Mouse (Mus musculus): ENCODE data around the gene Hmcn2. TPM values are rescaled to one million over a fixed set of nuclear protein-coding genes. Genes with fewer than 3 reads are reported as not detected.

Hmcn2 gene
- polyA plus RNA-seq, 1 experiment from 2014 or later, result 2.6 TPM

DNA sequence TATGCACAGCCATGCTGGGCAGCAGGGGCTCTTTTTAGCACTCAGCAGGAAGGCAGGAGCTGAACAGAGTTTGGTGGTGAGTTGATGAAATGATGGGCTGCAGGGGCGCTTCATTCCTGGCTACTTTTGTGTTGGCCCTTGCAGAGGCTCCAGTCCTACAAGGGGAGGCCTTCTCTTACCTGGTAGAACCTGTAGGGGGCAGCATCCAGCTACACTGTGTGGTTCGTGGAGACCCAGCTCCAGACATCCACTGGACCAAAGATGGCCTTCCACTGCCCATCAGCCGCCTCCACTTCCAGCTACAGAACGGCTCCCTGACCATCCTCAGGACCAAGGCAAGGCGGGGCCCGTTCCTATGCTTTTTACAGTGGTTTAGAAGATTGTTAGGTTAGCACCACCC is 121.4 kb downstream of the Hmcn2 start:
- ATAC-seq (ENCODE audit: low FRiP score, low TSS enrichment) (peak; percentile 41; the same call in 1 of the 2 replicates), DNase-seq (ENCODE audit: low spot score) (peak; percentile 64)
- Histone ChIP-seq H3K27me3 (ENCODE audit: control insufficient read depth, insufficient read depth, low read length) (no peaks in the 10 kb centered on the region), H3K4me1 (replicated peaks; ENCODE audit: control insufficient read depth, insufficient read depth) (no peaks in the 10 kb centered on the region), H3K9ac (ENCODE audit: low read length) (no peak overlapping the region), H3K9me3 (ENCODE audit: control insufficient read depth, low read length) (no peaks in the 10 kb centered on the region), H3K27ac (replicated peaks) (no peak overlapping the region), H3K4me3 (ENCODE audit: low read depth, low read length) (no peak overlapping the region), H3K36me3 (ENCODE audit: control insufficient read depth, insufficient read depth, low read length) (no peaks in the 10 kb centered on the region), H3K4me2 (replicated peaks; ENCODE audit: low read depth) (no peak overlapping the region)
- peak; percentile 75 for TF ChIP-seq CTCF (IDR thresholded peaks at IDR 0.05; ENCODE audit: low read depth)
- no peak for TF ChIP-seq EP300 (optimal IDR thresholded peaks at IDR 0.05)
- WGBS, result 49% methylated on average over 6 of the region's 6 CpGs

DNA sequence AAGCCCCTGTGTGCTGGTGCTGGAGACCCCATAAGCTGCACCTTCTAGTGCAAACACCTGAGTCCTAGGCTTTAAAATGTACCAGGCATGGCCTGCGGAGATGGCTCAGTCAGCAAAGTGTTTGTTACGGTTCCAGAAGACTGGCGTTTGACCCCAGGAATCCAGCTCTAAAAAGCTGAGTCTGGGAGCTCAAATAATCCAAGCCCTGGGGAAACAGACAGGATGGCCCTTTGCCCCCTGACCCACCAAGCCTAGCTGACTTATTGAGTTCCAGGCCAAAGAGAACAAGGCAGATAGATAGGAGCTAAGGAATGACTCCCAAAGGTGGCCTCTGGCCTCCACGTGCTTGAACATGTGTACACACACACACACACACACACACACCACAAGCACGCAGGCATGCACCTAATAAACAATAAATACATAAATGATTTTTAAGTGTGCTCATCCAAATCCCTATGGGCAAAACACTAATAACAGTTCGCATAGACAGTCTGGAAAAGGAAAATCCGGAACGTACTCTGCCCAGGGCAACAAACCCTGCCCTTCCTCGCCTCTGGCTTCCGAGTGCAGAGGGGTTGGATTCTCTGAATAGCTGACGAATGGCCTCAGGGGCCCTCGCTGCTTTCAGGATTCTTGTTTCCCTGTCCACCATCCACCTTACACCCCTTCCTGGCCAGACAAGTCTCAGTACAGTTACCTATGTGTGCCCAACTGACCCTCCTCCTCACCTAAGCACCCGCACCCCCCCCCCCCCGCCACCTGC is 123.4 kb downstream of the Hmcn2 start:
- DNase-seq (ENCODE audit: low spot score) (no peak), ATAC-seq (ENCODE audit: low FRiP score, low TSS enrichment) (no peak)
- H3K27ac ChIP-seq (replicated peaks), result no peak overlapping the region
- no peak overlapping the region for H3K9ac ChIP-seq (ENCODE audit: low read length)
- no peaks in the 10 kb centered on the region for H3K4me1 ChIP-seq (replicated peaks; ENCODE audit: control insufficient read depth, insufficient read depth)
- TF ChIP-seq EP300 (optimal IDR thresholded peaks at IDR 0.05), result no peak
- no peaks in the 10 kb centered on the region for H3K9me3 ChIP-seq (ENCODE audit: control insufficient read depth, low read length)
- 60% methylated on average over 12 of the region's 14 CpGs for WGBS
- H3K36me3 ChIP-seq (ENCODE audit: control insufficient read depth, insufficient read depth, low read length), result no peaks in the 10 kb centered on the region
- H3K4me2 ChIP-seq (replicated peaks; ENCODE audit: low read depth), result no peak overlapping the region
- no peak overlapping the region for H3K4me3 ChIP-seq (ENCODE audit: low read depth, low read length)
- no peaks in the 10 kb centered on the region for H3K27me3 ChIP-seq (ENCODE audit: control insufficient read depth, insufficient read depth, low read length)

DNA sequence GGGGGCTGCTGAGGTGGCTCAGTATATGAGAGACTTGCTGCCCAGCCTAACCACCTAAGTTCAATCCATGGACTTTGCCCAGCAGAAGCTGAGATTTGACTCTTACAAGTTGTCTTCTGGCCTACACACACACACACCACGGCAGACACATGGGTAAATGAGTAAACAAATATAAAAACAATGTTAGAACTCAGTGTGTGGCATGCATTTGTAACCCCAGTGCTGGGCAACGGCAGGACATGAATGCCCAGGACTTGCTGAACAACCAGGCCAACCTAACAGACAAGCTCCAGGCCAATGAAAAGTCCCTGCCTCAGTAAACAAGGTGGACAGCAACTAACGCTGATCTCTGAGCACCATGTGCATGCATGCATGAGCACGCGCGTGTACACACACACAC is 125.4 kb downstream of the Hmcn2 start:
- no peaks in the 10 kb centered on the region for H3K4me1 ChIP-seq (replicated peaks; ENCODE audit: control insufficient read depth, insufficient read depth)
- WGBS, result 77% methylated on average over 6 of the region's 6 CpGs
- H3K27me3 ChIP-seq (ENCODE audit: control insufficient read depth, insufficient read depth, low read length), result no peaks in the 10 kb centered on the region
- H3K9ac ChIP-seq (ENCODE audit: low read length), result no peak overlapping the region
- H3K36me3 ChIP-seq (ENCODE audit: control insufficient read depth, insufficient read depth, low read length), result no peaks in the 10 kb centered on the region
- DNase-seq (ENCODE audit: low spot score) (no peak), ATAC-seq (ENCODE audit: low FRiP score, low TSS enrichment) (no peak)
- no peak for TF ChIP-seq CTCF (IDR thresholded peaks at IDR 0.05; ENCODE audit: low read depth)
- H3K9me3 ChIP-seq (ENCODE audit: control insufficient read depth, low read length), result no peaks in the 10 kb centered on the region
- H3K4me3 ChIP-seq (ENCODE audit: low read depth, low read length), result no peak overlapping the region
- no peak overlapping the region for H3K4me2 ChIP-seq (replicated peaks; ENCODE audit: low read depth)
- H3K27ac ChIP-seq (replicated peaks), result no peak overlapping the region

DNA sequence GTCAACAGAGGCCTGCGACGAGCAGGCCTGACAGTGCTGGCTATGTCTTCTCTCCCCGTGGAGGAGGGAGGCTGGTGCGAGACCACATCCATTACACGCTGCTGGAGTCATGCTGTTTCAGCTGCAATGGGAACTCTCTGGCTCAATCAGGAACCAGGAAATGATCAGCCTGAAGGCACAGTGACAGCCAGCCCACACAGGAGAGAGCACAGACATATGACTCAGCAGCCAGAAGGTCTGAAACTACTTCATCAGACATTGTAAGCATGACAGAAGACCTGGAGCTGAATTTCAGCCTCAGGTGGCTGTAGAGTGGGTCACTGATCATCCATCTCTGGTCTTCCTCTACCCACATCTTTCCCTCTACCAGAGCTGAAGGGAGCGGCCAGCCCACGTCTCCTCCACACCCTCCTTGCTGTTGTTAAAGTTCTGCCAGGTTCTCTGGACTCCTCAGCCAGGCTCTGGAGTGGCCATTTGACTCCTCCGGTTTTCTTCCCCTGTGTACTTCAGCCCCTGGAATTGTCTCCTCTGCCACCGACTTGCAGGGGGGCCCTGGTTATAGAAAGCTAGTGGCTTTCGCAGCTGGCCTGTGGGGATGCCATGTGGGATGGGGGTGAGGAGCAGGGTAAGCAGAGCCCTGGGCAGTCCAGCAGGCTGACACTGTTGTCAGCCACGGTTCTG is 128.4 kb downstream of the Hmcn2 start:
- no peak for TF ChIP-seq CTCF (IDR thresholded peaks at IDR 0.05; ENCODE audit: low read depth)
- H3K9ac ChIP-seq (ENCODE audit: low read length), result no peak overlapping the region
- H3K4me1 ChIP-seq (replicated peaks; ENCODE audit: control insufficient read depth, insufficient read depth), result no peaks in the 10 kb centered on the region
- H3K27ac ChIP-seq (replicated peaks), result no peak overlapping the region
- no peaks in the 10 kb centered on the region for H3K36me3 ChIP-seq (ENCODE audit: control insufficient read depth, insufficient read depth, low read length)
- H3K4me3 ChIP-seq (ENCODE audit: low read depth, low read length), result no peak overlapping the region
- H3K27me3 ChIP-seq (ENCODE audit: control insufficient read depth, insufficient read depth, low read length), result no peaks in the 10 kb centered on the region
- ATAC-seq (ENCODE audit: low FRiP score, low TSS enrichment) (peak; percentile 90), DNase-seq (ENCODE audit: low spot score) (peak; percentile 37)
- WGBS, result 59% methylated on average over 11 of the region's 11 CpGs
- no peaks in the 10 kb centered on the region for H3K9me3 ChIP-seq (ENCODE audit: control insufficient read depth, low read length)
- no peak overlapping the region for H3K4me2 ChIP-seq (replicated peaks; ENCODE audit: low read depth)

DNA sequence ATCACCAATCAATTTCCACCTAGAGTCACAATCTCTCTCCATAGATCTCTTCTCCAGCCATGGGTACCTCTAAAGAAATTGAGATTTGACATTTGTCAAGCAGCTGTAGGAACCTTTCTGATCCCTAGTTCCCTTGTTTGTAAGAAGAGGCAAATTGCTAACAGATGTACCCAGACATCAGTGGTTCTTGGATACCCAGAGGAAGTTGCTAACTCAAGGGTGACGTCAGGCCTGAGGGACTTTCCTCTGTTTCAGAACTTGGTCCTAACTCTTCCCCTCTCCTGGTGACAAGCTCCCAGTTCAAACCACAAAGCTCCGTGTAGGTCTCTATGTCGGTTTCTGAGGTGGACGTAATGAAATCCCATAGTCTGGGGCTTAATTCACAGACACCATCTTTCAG is 131.8 kb downstream of the Hmcn2 start:
- H3K4me2 ChIP-seq (replicated peaks; ENCODE audit: low read depth), result no peak overlapping the region
- DNase-seq (ENCODE audit: low spot score) (no peak), ATAC-seq (ENCODE audit: low FRiP score, low TSS enrichment) (no peak)
- H3K36me3 ChIP-seq (ENCODE audit: control insufficient read depth, insufficient read depth, low read length), result no peaks in the 10 kb centered on the region
- no peak overlapping the region for H3K9ac ChIP-seq (ENCODE audit: low read length)
- no peaks in the 10 kb centered on the region for H3K4me1 ChIP-seq (replicated peaks; ENCODE audit: control insufficient read depth, insufficient read depth)
- H3K4me3 ChIP-seq (ENCODE audit: low read depth, low read length), result no peak overlapping the region
- no peaks in the 10 kb centered on the region for H3K9me3 ChIP-seq (ENCODE audit: control insufficient read depth, low read length)
- no peak overlapping the region for H3K27ac ChIP-seq (replicated peaks)
- no peaks in the 10 kb centered on the region for H3K27me3 ChIP-seq (ENCODE audit: control insufficient read depth, insufficient read depth, low read length)
- no peak for TF ChIP-seq CTCF (IDR thresholded peaks at IDR 0.05; ENCODE audit: low read depth)
- no peak for TF ChIP-seq EP300 (optimal IDR thresholded peaks at IDR 0.05)
- 77% methylated on average over 4 of the region's 4 CpGs for WGBS

DNA sequence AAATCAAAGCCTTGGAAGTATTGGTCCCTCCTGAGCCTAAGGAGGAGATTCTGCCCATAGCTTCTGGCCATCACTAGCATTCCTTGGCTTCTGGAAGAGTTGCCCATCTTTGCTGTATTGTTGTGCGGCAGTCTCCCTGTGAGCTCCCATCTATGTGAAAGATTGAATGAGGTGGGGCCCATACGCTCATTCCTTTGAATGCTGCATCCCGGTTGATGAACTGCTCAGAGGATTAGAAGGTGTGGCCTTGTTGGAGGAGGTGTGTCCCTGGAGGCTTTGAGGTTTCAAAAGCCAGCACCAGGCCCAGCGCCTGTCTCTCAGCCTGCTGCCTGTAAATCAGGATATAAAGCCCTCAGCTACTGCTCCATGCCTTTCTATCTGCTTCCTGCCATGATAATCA is 132.2 kb downstream of the Hmcn2 start:
- Histone ChIP-seq H3K36me3 (ENCODE audit: control insufficient read depth, insufficient read depth, low read length) (no peaks in the 10 kb centered on the region), H3K4me2 (replicated peaks; ENCODE audit: low read depth) (no peak overlapping the region), H3K27ac (replicated peaks) (no peak overlapping the region), H3K27me3 (ENCODE audit: control insufficient read depth, insufficient read depth, low read length) (no peaks in the 10 kb centered on the region), H3K4me3 (ENCODE audit: low read depth, low read length) (no peak overlapping the region), H3K9ac (ENCODE audit: low read length) (no peak overlapping the region), H3K4me1 (replicated peaks; ENCODE audit: control insufficient read depth, insufficient read depth) (no peaks in the 10 kb centered on the region), H3K9me3 (ENCODE audit: control insufficient read depth, low read length) (no peaks in the 10 kb centered on the region)
- TF ChIP-seq CTCF (IDR thresholded peaks at IDR 0.05; ENCODE audit: low read depth) (no peak), EP300 (optimal IDR thresholded peaks at IDR 0.05) (no peak)
- no peak for DNase-seq (ENCODE audit: low spot score)
- ATAC-seq (ENCODE audit: low FRiP score, low TSS enrichment), result no peak
- 47% methylated on average over 4 of the region's 4 CpGs for WGBS
